Mouse (Mus musculus): ENCODE data around the gene Grm7. TPM values are rescaled to one million over a fixed set of nuclear protein-coding genes. Genes with fewer than 3 reads are reported as not detected.

Grm7 gene
- polyA plus RNA-seq (2015; fragmentation: Nextera tagmentation; extraction: Ambion mirVana), result 3.6 and 4.8 TPM in 2 replicates

DNA sequence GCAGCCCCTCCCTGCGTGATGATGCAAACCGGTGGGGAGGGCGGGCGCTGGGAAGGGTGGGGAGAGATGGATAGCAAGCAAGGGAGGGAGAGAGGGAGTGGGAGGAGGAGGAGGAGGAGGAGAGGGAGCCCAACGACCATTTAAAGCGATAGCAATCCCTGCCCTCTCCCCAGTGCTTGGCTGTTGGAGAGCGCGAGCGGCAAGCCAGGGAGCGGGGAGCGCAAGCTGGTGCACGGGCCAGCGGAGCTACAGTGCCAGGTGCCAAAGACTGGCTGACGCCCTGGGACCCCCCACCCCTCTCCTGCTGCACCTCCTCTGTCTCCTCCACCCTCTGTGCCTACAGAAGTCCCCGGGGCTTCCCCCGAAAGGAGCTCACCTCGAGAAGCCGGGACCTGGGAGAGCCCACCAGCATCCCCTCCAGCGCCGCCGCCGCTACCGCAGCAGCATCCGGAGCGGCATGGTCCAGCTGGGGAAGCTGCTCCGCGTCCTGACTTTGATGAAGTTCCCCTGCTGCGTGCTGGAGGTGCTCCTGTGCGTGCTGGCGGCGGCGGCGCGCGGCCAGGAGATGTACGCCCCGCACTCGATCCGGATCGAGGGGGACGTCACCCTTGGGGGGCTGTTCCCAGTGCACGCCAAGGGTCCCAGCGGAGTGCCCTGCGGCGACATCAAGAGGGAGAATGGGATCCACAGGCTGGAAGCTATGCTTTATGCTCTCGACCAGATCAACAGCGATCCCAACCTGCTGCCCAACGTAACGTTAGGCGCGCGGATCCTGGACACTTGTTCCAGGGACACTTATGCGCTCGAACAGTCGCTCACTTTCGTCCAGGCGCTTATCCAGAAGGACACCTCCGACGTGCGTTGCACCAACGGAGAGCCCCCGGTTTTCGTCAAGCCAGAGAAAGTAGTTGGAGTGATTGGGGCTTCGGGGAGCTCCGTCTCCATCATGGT lies at the start of gene Grm7:
Gene Grm7, plus strand, starts transcription at position 171 of the 951 bp plus-strand sequence.
- H3K27ac ChIP-seq, result no peak within 1 kb of the TSS
- WGBS, result under 1% methylated on average over 64 of the region's 65 CpGs
- H3K9me3 ChIP-seq (replicated peaks), result no peaks in the 10 kb centered on the region
- ATAC-seq, result peak; percentile 91
- peak within 1 kb of the TSS; percentile 66 for H3K4me3 ChIP-seq
- H3K27me3 ChIP-seq, result peaks cover 31% of the 10 kb centered on the region
- no peaks in the 10 kb centered on the region for H3K36me3 ChIP-seq (ENCODE audit: poor library complexity, severe bottlenecking)
- peaks cover 12% of the 10 kb centered on the region for H3K4me1 ChIP-seq
- peak within 1 kb of the TSS; percentile 71 for H3K9ac ChIP-seq
- peak within 1 kb of the TSS; percentile 95 for H3K4me2 ChIP-seq

DNA sequence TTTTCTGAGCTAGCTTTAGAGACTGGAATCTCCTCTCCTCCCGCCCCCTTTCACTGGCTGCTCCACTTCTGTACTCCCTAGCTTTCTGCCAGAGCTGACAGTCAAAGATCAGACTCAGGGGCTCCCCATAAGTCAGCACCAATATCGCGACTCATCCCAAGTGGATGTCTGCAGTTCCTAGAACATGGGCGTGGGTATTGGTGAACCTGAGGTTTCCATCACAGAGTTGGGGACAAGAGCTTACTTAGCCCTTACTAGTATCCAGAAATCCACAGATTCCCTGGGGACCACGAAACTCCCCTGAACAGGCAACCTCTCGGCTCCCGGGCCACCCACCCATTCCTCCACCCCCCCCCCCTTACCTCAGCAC lies 355 bp upstream of the Grm7 start:
- H3K27ac ChIP-seq, result no peak overlapping the region
- H3K4me1 ChIP-seq, result peaks cover 12% of the 10 kb centered on the region
- 0% methylated on average over 7 of the region's 7 CpGs for WGBS

DNA sequence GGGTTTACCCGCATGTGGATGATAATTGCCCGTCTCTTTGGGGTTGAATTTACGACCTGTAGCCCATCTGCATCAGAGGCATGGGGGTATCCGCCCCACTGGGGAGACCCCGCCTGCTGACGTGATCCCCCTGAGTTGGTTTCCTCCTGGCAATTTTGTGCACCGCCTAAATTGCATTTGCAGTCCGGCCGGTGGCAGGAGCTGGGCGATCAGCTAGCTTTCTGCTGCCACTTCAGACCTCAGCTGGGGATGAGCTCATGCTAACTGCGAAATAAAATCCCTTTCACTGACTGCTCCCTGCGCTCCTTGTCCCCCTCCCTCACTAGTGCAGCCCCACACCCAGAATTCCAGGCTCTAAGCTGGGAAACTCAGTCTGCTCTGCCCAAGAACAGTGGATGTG lies 1.5 kb downstream of the Grm7 start:
- Histone ChIP-seq H3K27me3 (peaks cover 31% of the 10 kb centered on the region), H3K9ac (peak overlapping the region; percentile 37; the same call in 1 of the 2 replicates), H3K4me2 (peak overlapping the region; percentile 95), H3K9me3 (replicated peaks) (no peaks in the 10 kb centered on the region), H3K4me1 (peaks cover 12% of the 10 kb centered on the region), H3K4me3 (peak overlapping the region; percentile 66), H3K36me3 (ENCODE audit: poor library complexity, severe bottlenecking) (no peaks in the 10 kb centered on the region), H3K27ac (no peak overlapping the region)
- ATAC-seq, result no peak; the same call in 1 of the 2 replicates
- 1% methylated on average over 12 of the region's 12 CpGs for WGBS

More for the DNA sequence above, 355 bp upstream of the Grm7 start:
- peaks cover 31% of the 10 kb centered on the region for H3K27me3 ChIP-seq
- no peak for ATAC-seq
- H3K4me2 ChIP-seq, result peak overlapping the region; percentile 95
- H3K4me3 ChIP-seq, result peak overlapping the region; percentile 66
- H3K36me3 ChIP-seq (ENCODE audit: poor library complexity, severe bottlenecking), result no peaks in the 10 kb centered on the region
- peak overlapping the region; percentile 71 for H3K9ac ChIP-seq
- no peaks in the 10 kb centered on the region for H3K9me3 ChIP-seq (replicated peaks)

DNA sequence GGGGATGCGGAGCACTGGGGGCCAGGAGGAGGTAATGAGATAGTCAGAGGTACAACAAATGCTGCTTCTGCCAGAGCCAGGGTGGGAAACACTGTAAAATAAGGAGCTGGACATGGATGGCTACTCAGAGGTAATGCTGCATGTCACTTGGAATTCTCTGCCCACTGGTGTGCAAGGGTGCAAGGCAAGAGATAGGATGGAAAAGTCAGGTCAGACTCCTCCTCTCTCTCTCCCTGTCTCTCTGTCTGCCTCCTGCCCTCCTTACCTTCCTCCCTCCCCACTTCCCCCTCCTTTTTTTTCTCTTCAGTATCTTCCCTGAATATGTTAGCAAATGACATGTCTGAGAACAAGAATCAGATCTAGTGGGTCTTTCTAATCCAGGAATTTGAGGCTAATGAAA lies 3.8 kb downstream of the Grm7 start:
- no peak overlapping the region for H3K4me2 ChIP-seq
- H3K36me3 ChIP-seq (ENCODE audit: poor library complexity, severe bottlenecking), result no peaks in the 10 kb centered on the region
- no peak for ATAC-seq
- WGBS, result 86% methylated on average over 1 of the region's 1 CpGs
- no peak overlapping the region for H3K9ac ChIP-seq
- peaks cover 31% of the 10 kb centered on the region for H3K27me3 ChIP-seq
- H3K9me3 ChIP-seq (replicated peaks), result no peaks in the 10 kb centered on the region
- H3K4me1 ChIP-seq, result peaks cover 12% of the 10 kb centered on the region
- H3K4me3 ChIP-seq, result no peak overlapping the region
- H3K27ac ChIP-seq, result no peak overlapping the region

DNA sequence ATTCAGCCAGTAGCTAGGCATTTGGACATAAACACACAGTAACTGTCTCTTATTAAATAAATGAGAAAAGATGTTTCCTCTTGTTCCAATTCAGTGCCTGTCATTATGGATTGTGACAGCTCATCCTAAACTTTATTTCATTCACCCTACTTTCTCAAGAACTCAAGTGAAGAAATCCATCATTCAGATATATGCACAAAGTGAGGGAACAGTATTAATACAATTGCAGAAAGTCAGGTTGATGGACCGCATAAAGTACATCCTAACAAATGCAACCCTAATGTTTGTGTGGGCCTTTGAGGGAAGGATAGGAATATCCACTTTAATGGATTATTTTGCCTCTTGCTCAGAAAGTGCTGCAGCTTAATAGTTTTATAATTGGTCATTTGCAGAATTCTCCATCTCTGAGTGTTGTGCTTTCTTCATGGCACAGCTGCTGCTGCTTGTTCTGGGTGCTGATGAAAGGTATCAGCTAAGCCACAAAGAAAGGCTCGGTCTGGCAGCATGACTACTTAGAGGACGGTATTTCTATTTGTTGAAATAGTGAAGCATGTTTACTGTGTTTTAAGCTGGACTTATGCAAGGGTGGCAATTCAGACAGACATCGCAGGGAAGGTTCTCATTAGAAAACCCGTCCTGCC lies 8.1 kb downstream of the Grm7 start:
- Histone ChIP-seq H3K36me3 (ENCODE audit: poor library complexity, severe bottlenecking) (no peaks in the 10 kb centered on the region), H3K27ac (no peak overlapping the region), H3K4me3 (no peak overlapping the region), H3K4me1 (no peaks in the 10 kb centered on the region), H3K9ac (no peak overlapping the region), H3K27me3 (peaks cover under 1% of the 10 kb centered on the region), H3K4me2 (no peak overlapping the region), H3K9me3 (replicated peaks) (no peaks in the 10 kb centered on the region)
- no peak for ATAC-seq
- 55% methylated on average over 5 of the region's 5 CpGs for WGBS

DNA sequence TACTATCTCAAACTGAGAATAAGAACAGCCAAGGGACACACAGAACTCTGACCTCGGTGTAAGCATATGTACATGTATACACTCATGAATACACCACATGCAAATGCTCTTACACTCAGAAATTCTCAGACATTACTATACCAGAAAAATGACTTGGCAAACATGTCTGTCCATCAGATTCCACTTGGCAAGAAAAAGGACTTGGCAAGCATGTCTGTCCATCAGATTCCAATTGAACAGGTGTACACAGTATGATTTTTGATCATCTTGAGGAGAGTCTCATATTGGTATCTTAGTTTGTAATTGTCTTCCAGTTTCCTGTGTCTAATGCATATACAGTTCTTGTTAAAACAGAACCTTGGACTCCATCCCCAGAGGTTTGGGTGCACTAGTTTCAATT lies 19.1 kb downstream of the Grm7 start:
- no peak for ATAC-seq
- Histone ChIP-seq H3K4me1 (no peaks in the 10 kb centered on the region), H3K4me3 (no peak overlapping the region), H3K36me3 (ENCODE audit: poor library complexity, severe bottlenecking) (no peaks in the 10 kb centered on the region), H3K9ac (no peak overlapping the region), H3K27ac (no peak overlapping the region), H3K27me3 (no peaks in the 10 kb centered on the region), H3K9me3 (replicated peaks) (no peaks in the 10 kb centered on the region), H3K4me2 (no peak overlapping the region)
- 89% methylated on average over 1 of the region's 1 CpGs for WGBS

DNA sequence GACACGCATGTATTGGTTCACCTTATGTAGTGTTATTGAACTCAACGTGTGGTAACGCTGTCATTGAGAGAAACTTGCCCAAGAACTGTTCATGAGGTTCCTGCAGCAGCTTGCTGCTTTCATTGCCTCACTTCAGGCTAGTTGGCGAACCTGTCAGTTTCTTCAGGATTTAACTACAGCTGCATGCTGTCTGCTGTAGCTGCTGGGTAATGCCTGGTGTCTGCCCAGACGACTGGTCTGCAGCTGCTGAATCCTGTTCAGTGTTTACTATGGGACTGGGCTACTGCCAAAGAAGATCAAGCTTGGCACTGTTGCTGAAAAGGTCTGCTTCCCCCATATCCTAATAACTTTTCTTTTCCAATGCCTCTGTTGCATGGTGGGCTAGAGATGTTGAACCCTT lies 23.1 kb downstream of the Grm7 start:
- Histone ChIP-seq H3K9ac (no peak overlapping the region), H3K27me3 (no peaks in the 10 kb centered on the region), H3K4me1 (no peaks in the 10 kb centered on the region), H3K9me3 (replicated peaks) (no peaks in the 10 kb centered on the region), H3K4me3 (no peak overlapping the region), H3K4me2 (no peak overlapping the region), H3K27ac (no peak overlapping the region), H3K36me3 (ENCODE audit: poor library complexity, severe bottlenecking) (no peaks in the 10 kb centered on the region)
- ATAC-seq, result no peak
- WGBS, result 71% methylated on average over 5 of the region's 5 CpGs

DNA sequence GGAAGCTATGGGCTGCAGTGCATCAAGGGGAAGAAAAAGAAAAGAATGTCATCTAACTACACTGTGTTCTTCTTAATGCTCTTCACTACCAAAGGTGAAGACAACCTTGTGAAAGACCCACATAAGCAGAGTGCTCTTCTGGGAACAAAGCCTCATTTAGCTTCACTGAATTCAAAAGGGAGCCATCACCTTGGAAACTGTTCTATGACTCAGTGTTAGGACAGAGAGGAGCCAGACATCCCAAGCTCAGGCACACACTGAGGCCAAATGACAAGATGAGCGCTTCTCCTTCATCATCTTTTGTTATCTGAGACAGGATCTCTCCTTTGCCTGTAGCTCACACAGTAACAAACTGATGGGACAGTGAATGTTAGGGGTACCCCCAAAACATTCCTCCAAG lies 45.6 kb downstream of the Grm7 start:
- H3K9ac ChIP-seq, result no peak overlapping the region
- H3K27ac ChIP-seq, result no peak overlapping the region
- no peak overlapping the region for H3K4me3 ChIP-seq
- no peak overlapping the region for H3K4me2 ChIP-seq
- 82% methylated on average over 1 of the region's 1 CpGs for WGBS
- no peaks in the 10 kb centered on the region for H3K36me3 ChIP-seq (ENCODE audit: poor library complexity, severe bottlenecking)
- ATAC-seq, result no peak
- no peaks in the 10 kb centered on the region for H3K4me1 ChIP-seq
- H3K9me3 ChIP-seq (replicated peaks), result no peaks in the 10 kb centered on the region
- no peaks in the 10 kb centered on the region for H3K27me3 ChIP-seq

DNA sequence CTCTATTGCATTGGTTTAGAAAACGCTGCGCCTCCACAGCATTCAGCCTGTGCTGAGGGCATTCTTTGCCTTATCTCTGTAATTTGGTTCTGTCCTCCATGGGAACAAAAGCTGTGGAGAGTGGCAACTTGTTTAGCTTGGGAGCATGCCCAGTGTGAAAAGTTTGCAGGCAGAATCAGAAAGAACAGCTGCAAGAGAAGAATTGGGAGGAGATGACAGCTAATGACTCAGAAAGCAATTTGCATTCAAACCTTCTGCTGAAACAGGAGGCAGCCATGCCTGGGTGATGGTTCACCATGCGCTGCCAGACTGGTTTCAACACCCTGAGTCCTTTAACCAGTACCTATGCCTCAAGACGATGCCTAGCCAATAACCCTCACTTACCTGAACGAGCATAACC lies 64.4 kb downstream of the Grm7 start:
- Histone ChIP-seq H3K36me3 (ENCODE audit: poor library complexity, severe bottlenecking) (no peaks in the 10 kb centered on the region), H3K4me3 (no peak overlapping the region), H3K9me3 (replicated peaks) (no peaks in the 10 kb centered on the region), H3K4me2 (no peak overlapping the region), H3K27ac (no peak overlapping the region), H3K9ac (no peak overlapping the region), H3K27me3 (no peaks in the 10 kb centered on the region), H3K4me1 (no peaks in the 10 kb centered on the region)
- peak; percentile 83 for ATAC-seq
- 63% methylated on average over 5 of the region's 5 CpGs for WGBS

DNA sequence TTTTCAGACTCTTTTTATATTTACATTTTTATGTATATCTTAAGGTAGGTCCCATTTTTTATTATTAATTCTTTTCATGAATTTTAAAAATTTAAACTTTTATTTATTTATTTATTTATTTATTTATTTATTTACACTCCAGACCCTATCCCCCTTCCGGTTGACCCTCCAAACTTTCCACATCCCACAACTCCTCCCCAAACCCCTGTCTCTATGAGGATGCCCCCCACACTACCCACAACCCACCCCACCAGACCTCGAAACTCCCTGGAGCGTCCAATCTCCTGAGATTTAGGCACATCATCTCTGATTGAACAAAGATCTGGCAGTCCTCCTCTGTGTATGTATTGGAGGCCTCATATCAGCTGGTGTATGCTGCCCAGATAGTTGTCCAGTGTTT lies 69.6 kb downstream of the Grm7 start:
- WGBS, result 88% methylated on average over 3 of the region's 3 CpGs
- Histone ChIP-seq H3K4me3 (no peak overlapping the region), H3K9ac (no peak overlapping the region), H3K4me1 (no peaks in the 10 kb centered on the region), H3K27me3 (no peaks in the 10 kb centered on the region), H3K9me3 (replicated peaks) (no peaks in the 10 kb centered on the region), H3K4me2 (no peak overlapping the region), H3K27ac (no peak overlapping the region), H3K36me3 (ENCODE audit: poor library complexity, severe bottlenecking) (no peaks in the 10 kb centered on the region)
- no peak for ATAC-seq

DNA sequence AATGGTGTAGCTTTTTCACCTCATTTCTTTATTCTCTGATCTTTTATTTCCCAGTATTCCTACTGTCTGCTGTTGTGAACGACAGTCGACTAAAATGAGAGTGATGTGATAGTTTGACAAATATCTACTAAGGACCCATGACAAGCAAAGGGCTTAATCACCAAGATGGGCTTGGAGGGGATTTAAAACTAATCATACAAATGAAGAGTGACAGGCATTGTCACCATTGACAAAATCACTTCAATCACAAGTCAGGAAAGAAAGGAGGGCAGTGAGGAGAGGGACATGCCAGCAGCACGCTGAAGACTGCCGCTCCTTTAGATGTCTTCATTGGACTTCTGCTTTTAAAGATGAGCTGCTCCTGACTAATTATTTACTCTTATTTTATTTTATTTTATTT lies 78.0 kb downstream of the Grm7 start:
- Histone ChIP-seq H3K9ac (no peak overlapping the region), H3K4me2 (no peak overlapping the region), H3K36me3 (ENCODE audit: poor library complexity, severe bottlenecking) (no peaks in the 10 kb centered on the region), H3K27me3 (no peaks in the 10 kb centered on the region), H3K4me3 (no peak overlapping the region), H3K9me3 (replicated peaks) (no peaks in the 10 kb centered on the region), H3K4me1 (no peaks in the 10 kb centered on the region), H3K27ac (no peak overlapping the region)
- 67% methylated on average over 4 of the region's 4 CpGs for WGBS
- no peak for ATAC-seq

DNA sequence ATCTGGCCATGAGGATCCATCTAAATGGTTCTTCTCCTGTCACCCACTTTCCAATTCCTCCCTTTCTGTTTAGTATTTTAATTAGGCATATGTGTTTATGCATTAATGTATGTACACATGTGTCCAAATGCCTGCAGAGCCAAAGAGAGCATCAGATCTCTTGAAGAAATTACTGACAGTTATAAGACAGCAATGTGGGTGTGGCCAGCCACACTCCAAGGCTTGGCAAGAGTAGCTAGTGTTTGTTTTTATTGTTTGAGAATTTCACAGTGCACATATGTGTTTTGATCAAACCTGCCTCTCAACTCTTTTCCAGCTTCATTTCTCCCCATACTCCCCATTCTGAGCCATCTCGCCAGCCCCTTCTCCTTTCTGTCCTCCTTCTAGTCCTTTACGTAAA lies 88.5 kb downstream of the Grm7 start:
- ATAC-seq, result peak; percentile 90
- H3K9me3 ChIP-seq (replicated peaks), result no peaks in the 10 kb centered on the region

More for the DNA sequence above, 88.5 kb downstream of the Grm7 start:
- H3K9ac ChIP-seq, result no peak overlapping the region
- H3K4me1 ChIP-seq, result no peaks in the 10 kb centered on the region
- H3K27ac ChIP-seq, result no peak overlapping the region
- H3K36me3 ChIP-seq (ENCODE audit: poor library complexity, severe bottlenecking), result no peaks in the 10 kb centered on the region
- no peaks in the 10 kb centered on the region for H3K27me3 ChIP-seq
- 70% methylated on average over 2 of the region's 2 CpGs for WGBS
- H3K4me2 ChIP-seq, result no peak overlapping the region
- no peak overlapping the region for H3K4me3 ChIP-seq
